Mouse (Mus musculus): ENCODE measurements at regions not wholly inside any gene's neighbourhood (a gene's known extent, or its start where the extent isn't known, plus 50 kb on each side); places are given as distances from the start of the nearest gene placed in this dataset.
A peak's percentile ranks its signal among the peaks of the same experiment; 100 is the strongest.

DNA sequence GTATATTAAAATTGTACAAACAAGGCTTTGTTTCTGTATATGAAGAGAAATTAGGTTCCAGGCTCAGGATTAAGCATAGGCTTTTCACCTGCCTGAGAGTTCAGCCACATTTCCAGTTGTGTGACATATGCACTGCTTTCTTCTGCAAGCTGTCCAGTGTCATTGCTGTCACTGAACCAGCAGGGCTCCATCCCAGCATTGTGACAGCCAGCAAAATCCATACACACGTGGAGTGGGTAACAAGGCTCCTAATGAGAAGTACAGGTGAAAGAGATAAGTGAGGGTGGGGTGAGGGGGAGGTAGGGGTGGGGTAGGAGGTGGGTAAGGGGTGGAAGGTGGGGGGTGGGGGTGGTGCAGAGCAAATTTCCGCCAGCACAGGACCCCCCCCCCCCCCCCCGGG is 144.1 kb downstream of the Cd24a start:
- Histone ChIP-seq H3K36me3 (replicated peaks; ENCODE audit: control insufficient read depth, insufficient read depth, low read depth) (no peaks in the 10 kb centered on the region), H3K9me3 (ENCODE audit: control insufficient read depth, low read length) (no peaks in the 10 kb centered on the region), H3K4me3 (ENCODE audit: insufficient read depth in 1 of 2, low read depth in 2 of 2, low read length in 2 of 2) (no peak overlapping the region), H3K27me3 (ENCODE audit: control insufficient read depth, insufficient read depth, low read length) (peaks cover 13% of the 10 kb centered on the region), H3K4me1 (replicated peaks; ENCODE audit: control insufficient read depth in 2 of 2, insufficient read depth in 2 of 2, low read length in 1 of 2) (peaks cover 7 to 8% of the 10 kb centered on the region in 2 experiments; a peak in 3 of 4 replicates), H3K9ac (replicated peaks) (no peak overlapping the region), H3K27ac (no peak overlapping the region), H3K4me2 (ENCODE audit: low read depth) (no peak overlapping the region)
- TF ChIP-seq CTCF (IDR thresholded peaks at IDR 0.05; ENCODE audit: low read depth): no peak
- 11% methylated on average over 3 of the region's 3 CpGs for WGBS (ENCODE audit: insufficient replicate concordance)
- DNase-seq (ENCODE audit: low read depth in 3 of 3, low spot score in 3 of 3) (no peak), ATAC-seq (ENCODE audit: insufficient read depth) (no peak)

DNA sequence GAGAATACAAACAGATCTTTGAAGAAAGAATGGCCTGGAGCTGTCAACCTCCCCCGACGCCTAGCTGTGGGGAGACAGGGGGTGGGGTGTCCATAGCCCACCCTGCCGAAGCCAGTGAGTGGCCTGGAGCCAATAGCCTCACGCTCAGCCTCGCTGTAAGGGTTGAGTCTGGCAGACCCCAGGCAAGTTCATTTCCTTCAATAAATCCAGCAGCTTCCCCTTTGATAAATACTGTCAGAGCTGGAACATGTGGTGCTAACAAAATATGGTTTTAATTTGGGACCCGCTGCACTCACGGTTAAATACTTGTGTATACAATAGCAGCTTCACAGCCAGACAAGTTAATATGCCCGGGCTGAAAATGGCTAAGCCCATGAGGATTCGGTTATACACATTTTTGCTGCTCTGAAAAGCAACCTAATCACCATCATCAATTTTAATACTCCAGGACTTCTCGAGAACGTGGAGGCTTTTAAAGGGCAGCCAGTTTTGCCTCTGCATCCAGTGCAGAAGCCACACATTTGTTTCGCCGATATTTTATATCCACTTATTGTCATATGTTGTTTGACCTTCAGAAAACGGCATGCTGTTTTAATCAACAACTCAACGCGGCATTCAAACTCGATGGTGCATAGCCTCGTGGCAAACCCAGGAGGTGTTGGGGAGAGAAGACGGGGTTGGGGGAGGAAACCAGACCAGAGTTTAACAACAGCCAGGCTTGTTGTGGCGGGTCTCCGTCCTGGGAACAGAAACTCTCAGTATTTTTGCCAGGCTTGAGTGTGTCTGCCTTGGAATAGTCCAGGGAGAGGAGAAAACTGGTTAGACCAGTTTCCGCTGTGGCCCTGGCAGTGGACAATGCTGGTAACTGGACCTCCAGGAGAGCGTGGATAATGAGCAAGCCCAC is 144.9 kb downstream of the Cd24a start:
- no peak for ATAC-seq (ENCODE audit: insufficient read depth)

DNA sequence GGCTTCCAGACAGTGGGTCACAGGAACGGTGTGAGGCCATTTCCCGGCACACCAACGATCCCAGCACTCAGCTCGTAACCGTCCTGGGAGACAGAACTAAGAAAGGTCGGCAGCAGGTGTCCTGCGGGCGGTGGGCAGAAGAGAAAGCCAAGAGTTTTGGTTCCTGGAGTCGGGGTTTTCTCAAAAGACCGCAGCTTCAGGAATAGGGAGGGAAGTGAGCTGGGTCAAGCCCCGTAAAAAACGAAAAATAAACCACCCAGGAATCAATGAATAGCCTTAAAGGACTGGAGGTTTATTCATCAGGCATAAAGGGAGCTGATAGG is 145.5 kb downstream of the Cd24a start:
- WGBS (ENCODE audit: insufficient replicate concordance): 7% methylated on average over 12 of the region's 12 CpGs
- Histone ChIP-seq H3K4me1 (replicated peaks; ENCODE audit: control insufficient read depth in 2 of 2, insufficient read depth in 2 of 2, low read length in 1 of 2) (peaks cover 7 to 8% of the 10 kb centered on the region in 2 experiments; a peak in 3 of 4 replicates), H3K9ac (replicated peaks) (peak overlapping the region; percentile 51), H3K4me2 (ENCODE audit: low read depth) (peak overlapping the region; percentile 68), H3K27me3 (ENCODE audit: control insufficient read depth, insufficient read depth, low read length) (peaks cover 13% of the 10 kb centered on the region), H3K27ac (no peak overlapping the region), H3K4me3 (ENCODE audit: insufficient read depth in 1 of 2, low read depth in 2 of 2, low read length in 2 of 2) (peak overlapping the region; percentile 34 to 47), H3K36me3 (replicated peaks; ENCODE audit: control insufficient read depth, insufficient read depth, low read depth) (no peaks in the 10 kb centered on the region), H3K9me3 (ENCODE audit: control insufficient read depth, low read length) (no peaks in the 10 kb centered on the region)
- ATAC-seq (ENCODE audit: insufficient read depth): no peak
- TF ChIP-seq EP300 (IDR thresholded peaks at IDR 0.05; ENCODE audit: low read depth) (no peak), CTCF (IDR thresholded peaks at IDR 0.05; ENCODE audit: low read depth) (no peak)
- DNase-seq (ENCODE audit: low read depth in 3 of 3, low spot score in 3 of 3): no peak

More for the DNA sequence above, 144.9 kb downstream of the Cd24a start:
- Histone ChIP-seq H3K4me3 (ENCODE audit: insufficient read depth in 1 of 2, low read depth in 2 of 2, low read length in 2 of 2) (peak overlapping the region; percentile 34 to 47), H3K9ac (replicated peaks) (peak overlapping the region; percentile 51), H3K27me3 (ENCODE audit: control insufficient read depth, insufficient read depth, low read length) (peaks cover 13% of the 10 kb centered on the region), H3K9me3 (ENCODE audit: control insufficient read depth, low read length) (no peaks in the 10 kb centered on the region), H3K27ac (no peak overlapping the region), H3K36me3 (replicated peaks; ENCODE audit: control insufficient read depth, insufficient read depth, low read depth) (no peaks in the 10 kb centered on the region), H3K4me2 (ENCODE audit: low read depth) (peak overlapping the region; percentile 68), H3K4me1 (replicated peaks; ENCODE audit: control insufficient read depth in 2 of 2, insufficient read depth in 2 of 2, low read length in 1 of 2) (peaks cover 7 to 8% of the 10 kb centered on the region in 2 experiments; a peak in 3 of 4 replicates)
- WGBS (ENCODE audit: insufficient replicate concordance): 12% methylated on average over 23 of the region's 23 CpGs
- no peak for TF ChIP-seq CTCF (IDR thresholded peaks at IDR 0.05; ENCODE audit: low read depth)
- no peak for DNase-seq (ENCODE audit: low read depth in 3 of 3, low spot score in 3 of 3)

- H3K27me3 ChIP-seq (ENCODE audit: control insufficient read depth, insufficient read depth, low read length): peaks cover 10% of the 10 kb centered on the region; the same call in 1 of the 2 replicates
- WGBS (ENCODE audit: insufficient replicate concordance): 19% methylated on average over 6 of the region's 6 CpGs
- TF ChIP-seq CTCF (IDR thresholded peaks at IDR 0.05; ENCODE audit: low read depth): no peak
- TF ChIP-seq EP300 (IDR thresholded peaks at IDR 0.05; ENCODE audit: low read depth): no peak
- H3K9ac ChIP-seq (replicated peaks): no peak overlapping the region
- no peaks in the 10 kb centered on the region for H3K36me3 ChIP-seq (replicated peaks; ENCODE audit: control insufficient read depth, insufficient read depth, low read depth)
- H3K27ac ChIP-seq: no peak overlapping the region
- no peak for ATAC-seq (ENCODE audit: insufficient read depth)
- H3K4me3 ChIP-seq (ENCODE audit: insufficient read depth in 1 of 2, low read depth in 2 of 2, low read length in 2 of 2): no peak overlapping the region
- peaks cover 5 to 11% of the 10 kb centered on the region in 2 experiments; a peak in 3 of 4 replicates for H3K4me1 ChIP-seq (replicated peaks; ENCODE audit: control insufficient read depth in 2 of 2, insufficient read depth in 2 of 2, low read length in 1 of 2)
- DNase-seq (ENCODE audit: low read depth in 3 of 3, low spot score in 3 of 3): no peak
- no peaks in the 10 kb centered on the region for H3K9me3 ChIP-seq (ENCODE audit: control insufficient read depth, low read length)
- H3K4me2 ChIP-seq (ENCODE audit: low read depth): no peak overlapping the region
Observed at GRCm38 (mm10) chr10:43727746-43728145, 149.7 kb downstream of the Cd24a start.

DNA sequence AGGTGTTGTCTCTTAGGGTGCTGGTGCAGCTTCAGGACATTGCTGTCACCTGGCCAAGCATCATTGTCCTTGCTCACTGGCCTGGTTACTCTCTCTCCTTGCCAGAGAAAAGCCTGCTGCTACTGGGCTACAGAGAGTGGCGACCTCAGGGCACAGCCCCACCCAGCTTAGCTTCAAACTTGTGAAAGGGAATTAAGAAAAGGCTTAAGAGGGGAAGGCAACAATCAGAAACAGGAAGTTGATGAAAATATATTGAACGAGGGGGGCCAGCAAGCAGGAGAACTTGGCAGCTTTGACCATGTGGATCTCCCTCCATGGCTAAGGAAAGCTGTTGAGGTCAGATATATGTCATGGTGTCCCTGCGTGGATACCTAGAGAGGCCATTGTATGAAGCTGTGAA is 151.1 kb downstream of the Cd24a start:
- Histone ChIP-seq H3K9me3 (ENCODE audit: control insufficient read depth, low read length) (no peaks in the 10 kb centered on the region), H3K9ac (replicated peaks) (no peak overlapping the region), H3K4me2 (ENCODE audit: low read depth) (no peak overlapping the region), H3K36me3 (replicated peaks; ENCODE audit: control insufficient read depth, insufficient read depth, low read depth) (no peaks in the 10 kb centered on the region), H3K27me3 (ENCODE audit: control insufficient read depth, insufficient read depth, low read length) (peaks cover 1% of the 10 kb centered on the region; the same call in 1 of the 2 replicates), H3K4me3 (ENCODE audit: insufficient read depth in 1 of 2, low read depth in 2 of 2, low read length in 2 of 2) (no peak overlapping the region), H3K27ac (no peak overlapping the region), H3K4me1 (replicated peaks; ENCODE audit: control insufficient read depth in 2 of 2, insufficient read depth in 2 of 2, low read length in 1 of 2) (peaks cover 0 to 3% of the 10 kb centered on the region in 2 experiments; a peak in 1 of 4 replicates)
- no peak for DNase-seq (ENCODE audit: low read depth in 3 of 3, low spot score in 3 of 3)
- WGBS (ENCODE audit: insufficient replicate concordance): 40% methylated on average over 3 of the region's 3 CpGs
- ATAC-seq (ENCODE audit: insufficient read depth): no peak
- TF ChIP-seq EP300 (IDR thresholded peaks at IDR 0.05; ENCODE audit: low read depth): no peak
- TF ChIP-seq CTCF (IDR thresholded peaks at IDR 0.05; ENCODE audit: low read depth): no peak
